Comparison of ENCODE assay signal across 16 mouse cellular contexts in the genomic region with DNA sequence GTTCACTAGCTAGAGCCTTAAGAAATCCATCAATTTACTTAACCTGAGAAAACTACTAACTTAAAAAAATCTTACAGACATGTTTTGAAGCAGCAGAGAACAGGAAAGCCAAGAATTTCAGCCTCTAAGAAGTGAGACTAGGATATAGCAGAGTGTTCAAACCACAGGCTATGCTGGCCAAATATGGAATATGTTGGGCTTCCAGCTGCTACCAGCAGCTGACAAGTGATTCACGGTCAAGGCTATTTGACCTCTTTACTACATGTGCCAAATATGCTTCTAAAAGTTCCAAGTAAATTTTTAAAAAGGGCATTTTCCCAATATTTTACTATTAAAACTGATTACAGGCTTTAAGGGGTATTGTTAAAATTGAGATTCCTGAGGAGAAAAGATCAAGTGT.
"Had no signal": no experiment of that assay in that cellular context is flagged by ENCODE, and none has a peak within 500 bp of the region (broad histone marks: within the 10 kb centered on the region; RNA-seq: fewer than 3 reads in every experiment).

No protein-coding gene starts in this region.

- H3K36me3 ChIP-seq: midbrain, embryonic 12.5 days had no signal

- DNase-seq: kidney, postnatal 14 days; kidney, postnatal 4 days; left cerebral cortex, postnatal 4 days; liver, postnatal 0 days; lung, embryonic 14.5 days; thymus, adult 18-20 months; thymus, postnatal 36 days had no signal

- H3K4me2 ChIP-seq: limb, embryonic 12.5 days; limb, embryonic 15.5 days; liver, embryonic 11.5 days; lung, embryonic 14.5 days; midbrain, embryonic 12.5 days; midbrain, embryonic 15.5 days; neural tube, embryonic 13.5 days had no signal

- H3K27me3 ChIP-seq: limb, embryonic 12.5 days; limb, embryonic 15.5 days; midbrain, embryonic 12.5 days; midbrain, embryonic 15.5 days; neural tube, embryonic 13.5 days had no signal

- H3K27ac ChIP-seq: limb, embryonic 12.5 days; limb, embryonic 15.5 days; liver, embryonic 14.5 days; macrophage; midbrain, embryonic 12.5 days; midbrain, embryonic 15.5 days; neural tube, embryonic 13.5 days had no signal

- H3K4me1 ChIP-seq: limb, embryonic 12.5 days had no signal

- H3K9ac ChIP-seq: limb, embryonic 12.5 days; limb, embryonic 15.5 days; liver, embryonic 14.5 days; liver, postnatal 0 days; lung, embryonic 14.5 days; midbrain, embryonic 12.5 days; midbrain, embryonic 15.5 days; neural tube, embryonic 13.5 days had no signal

- ATAC-seq: liver, postnatal 0 days; lung, postnatal 0 days; midbrain, embryonic 15.5 days had no signal

- H3K9me3 ChIP-seq: midbrain, embryonic 15.5 days had no signal

- H3K4me3 ChIP-seq: limb, embryonic 12.5 days; limb, embryonic 15.5 days; midbrain, embryonic 12.5 days; midbrain, embryonic 15.5 days; neural tube, embryonic 13.5 days had no signal
